Mouse (Mus musculus) thymus, adult 2 months (tissue): ENCODE measurements around the gene Atf6b.

ENCODE experiments used
- CTCF ChIP-seq: fragments of 200-500 bp; IDR thresholded peaks from 2 replicates; pipeline ENCODE4 v1.5.1; 2012; ENCODE audit warnings: mild to moderate bottlenecking, control low read depth, low read length, moderate library complexity, borderline replicate concordance; ENCODE audit not compliant: control insufficient read depth, poor library complexity, insufficient read depth; ENCODE audit errors: extremely low read depth
- POLR2A ChIP-seq: fragments of 200-500 bp; IDR thresholded peaks from 2 replicates; pipeline ENCODE4 v1.6.1; 2012; ENCODE audit warnings: mild to moderate bottlenecking, low read length, control low read depth, moderate library complexity; ENCODE audit not compliant: control insufficient read depth, poor library complexity, insufficient read depth; ENCODE audit errors: extremely low read depth

- peak; percentile 47; the same call in 1 of the 2 replicates for TF ChIP-seq POLR2A
- TF ChIP-seq CTCF: 0 out of 2 replicates have a peak, but pooled peaks have one; percentile 32
These were observed 16.1 kb upstream of the Atf6b start for GRCm38 (mm10) chr17:34630761-34631301.
